Mouse (Mus musculus) stomach, embryonic 14.5 days (tissue): Measurements from ENCODE around the gene 3110040M04Rik. TPM values are rescaled to one million over a fixed set of nuclear protein-coding genes. Genes with fewer than 3 reads are reported as not detected.
"Not testable (repeated sequence)": the region's sequence is repeated elsewhere in the genome, so short reads cannot be mapped to it uniquely, and the experiment has no call there.

Source experiments
- ATAC-seq: fragments of 200-750 bp; cut with Nextera tagmentation; 2 replicates; pipeline ENCODE4 v1.8.0; 2017; ENCODE audit warnings: low read depth, moderate TSS enrichment; ENCODE audit not compliant: insufficient number of reproducible peaks, insufficient read depth, low FRiP score
- H3K27ac ChIP-seq: fragments of 300-500 bp; sonication (generic); 2 replicates; pipeline ENCODE4 v1.5.1; 2014; ENCODE audit warnings: mild to moderate bottlenecking, low read length, moderate library complexity, mixed read lengths
- H3K27me3 ChIP-seq: fragments of 300-500 bp; sonication (generic); 2 replicates; pipeline ENCODE4 v1.6.1; 2014; ENCODE audit warnings: low read length, control low read depth, mixed read lengths; ENCODE audit not compliant: control insufficient read depth, insufficient read depth
- H3K36me3 ChIP-seq: fragments of 300-500 bp; sonication (generic); 2 replicates; pipeline ENCODE4 v1.6.1; 2014; ENCODE audit warnings: mild to moderate bottlenecking, control low read depth, low read length, moderate library complexity, mixed read lengths; ENCODE audit not compliant: control insufficient read depth, insufficient read depth
- H3K4me1 ChIP-seq: fragments of 300-500 bp; sonication (generic); 2 replicates; pipeline ENCODE4 v1.6.1; 2014; ENCODE audit warnings: low read length, control low read depth, mixed read lengths; ENCODE audit not compliant: control insufficient read depth, insufficient read depth
- H3K4me2 ChIP-seq: fragments of 300-500 bp; sonication (generic); replicated peaks from 2 replicates; pipeline ENCODE4 v1.6.1; 2014; ENCODE audit warnings: low read depth, low read length, control low read depth
- H3K4me3 ChIP-seq: fragments of 300-500 bp; sonication (generic); 2 replicates; pipeline ENCODE4 v1.5.1; 2014; ENCODE audit warnings: low read depth, low read length, control low read depth
- H3K9ac ChIP-seq: fragments of 300-500 bp; sonication (generic); replicated peaks from 2 replicates; pipeline ENCODE4 v1.6.1; 2014; ENCODE audit warnings: low read depth, mild to moderate bottlenecking, control low read depth, low read length, moderate library complexity, mixed read lengths
- H3K9me3 ChIP-seq: fragments of 300-500 bp; sonication (generic); 2 replicates; pipeline ENCODE4 v1.6.1; 2016; ENCODE audit warnings: low read depth, low read length, control low read depth; ENCODE audit not compliant: control insufficient read depth
- WGBS: fragments of 180-500 bp; shearing (Covaris S2); extraction: QIAGEN DNeasy Blood & Tissue Kit; methylation state at CpG from one replicate; pipeline ENCODE4 v1.1.7; 2014; 5-methylcytosine and 5-hydroxymethylcytosine counted together
- polyA plus RNA-seq: library from polyadenylated mRNA; unstranded; fragments of >200 nt; fragmentation: Nextera tagmentation; extraction: Ambion mirVana; gene quantifications from 2 replicates; pipeline ENCODE4 v1.2.1, GENCODE M21; 2014

The 3110040M04Rik gene
- polyA plus RNA-seq, 1 experiment from 2014 or later = not detected

- not testable (repeated sequence) for H3K27ac ChIP-seq, H3K4me1 ChIP-seq, H3K4me2 ChIP-seq, H3K27me3 ChIP-seq, ATAC-seq, H3K36me3 ChIP-seq, H3K9ac ChIP-seq, H3K4me3 ChIP-seq, H3K9me3 ChIP-seq
- WGBS = 79% methylated on average over 3 of the region's 3 CpGs
Measured at GRCm38 (mm10) chr1:151186186-151186585, 17.7 kb upstream of the 3110040M04Rik start.

GRCm38 (mm10) chr1:151186879-151187424, 17.0 kb upstream of the 3110040M04Rik start:
- not testable (repeated sequence) for H3K4me2 ChIP-seq, H3K36me3 ChIP-seq, ATAC-seq, H3K4me1 ChIP-seq, H3K9ac ChIP-seq, H3K27ac ChIP-seq, H3K27me3 ChIP-seq, H3K9me3 ChIP-seq, H3K4me3 ChIP-seq
- WGBS = 80% methylated on average over 4 of the region's 4 CpGs

GRCm38 (mm10) chr1:151188469-151188868, 15.5 kb upstream of the 3110040M04Rik start:
- no peak overlapping the region for H3K27ac ChIP-seq
- no peak overlapping the region for H3K4me3 ChIP-seq
- H3K4me1 ChIP-seq = no peaks in the 10 kb centered on the region
- no peaks in the 10 kb centered on the region for H3K36me3 ChIP-seq
- no peak overlapping the region for H3K9ac ChIP-seq
- WGBS = 87% methylated on average over 4 of the region's 4 CpGs
- H3K27me3 ChIP-seq = no peaks in the 10 kb centered on the region
- H3K9me3 ChIP-seq = no peaks in the 10 kb centered on the region
- no peak for ATAC-seq
- no peak overlapping the region for H3K4me2 ChIP-seq

- H3K36me3 ChIP-seq, H3K4me2 ChIP-seq, H3K4me3 ChIP-seq, H3K4me1 ChIP-seq, H3K27ac ChIP-seq, H3K9ac ChIP-seq, ATAC-seq, H3K27me3 ChIP-seq, H3K9me3 ChIP-seq: not testable (repeated sequence)
- WGBS = no CpG with 5 or more reads among the region's 7 CpGs
Measured at GRCm38 (mm10) chr1:151192075-151192474, 11.8 kb upstream of the 3110040M04Rik start, which contains the start of gene Gm8947. Gene Gm8947 (plus strand): TSS chr1:151192376.

- 92% methylated on average over 14 of the region's 15 CpGs for WGBS
- not testable (repeated sequence) for H3K4me3 ChIP-seq
Measured at GRCm38 (mm10) chr1:151192739-151193138, 11.2 kb upstream of the 3110040M04Rik start.

GRCm38 (mm10) chr1:151195986-151196385, 7.9 kb upstream of the 3110040M04Rik start:
- not testable (repeated sequence) for H3K27me3 ChIP-seq, H3K4me1 ChIP-seq, H3K9me3 ChIP-seq, H3K4me3 ChIP-seq, H3K9ac ChIP-seq, H3K4me2 ChIP-seq, H3K36me3 ChIP-seq, H3K27ac ChIP-seq, ATAC-seq
- WGBS = 55% methylated on average over 4 of the region's 4 CpGs

More at GRCm38 (mm10) chr1:151192739-151193138, 11.2 kb upstream of the 3110040M04Rik start:
- not testable (repeated sequence) for H3K9ac ChIP-seq, H3K27me3 ChIP-seq, H3K27ac ChIP-seq, H3K4me2 ChIP-seq, H3K4me1 ChIP-seq, ATAC-seq, H3K9me3 ChIP-seq, H3K36me3 ChIP-seq

GRCm38 (mm10) chr1:151196690-151197089, 7.2 kb upstream of the 3110040M04Rik start:
- H3K9ac ChIP-seq, ATAC-seq: not testable (repeated sequence)
- 74% methylated on average over 3 of the region's 3 CpGs for WGBS

GRCm38 (mm10) chr1:151198120-151198519, 5.8 kb upstream of the 3110040M04Rik start, which contains the start of gene Gm47995:
Gene Gm47995 (plus strand): TSS chr1:151198448.
- H3K4me1 ChIP-seq, H3K27ac ChIP-seq, H3K4me3 ChIP-seq, H3K9me3 ChIP-seq, ATAC-seq, H3K27me3 ChIP-seq, H3K4me2 ChIP-seq, H3K36me3 ChIP-seq, H3K9ac ChIP-seq: not testable (repeated sequence)
- 83% methylated on average over 2 of the region's 4 CpGs for WGBS

More at GRCm38 (mm10) chr1:151196690-151197089, 7.2 kb upstream of the 3110040M04Rik start:
- not testable (repeated sequence) for H3K4me2 ChIP-seq, H3K36me3 ChIP-seq, H3K27ac ChIP-seq, H3K27me3 ChIP-seq, H3K4me1 ChIP-seq, H3K4me3 ChIP-seq, H3K9me3 ChIP-seq

- ATAC-seq, H3K9me3 ChIP-seq: not testable (repeated sequence)
Measured at GRCm38 (mm10) chr1:151200620-151201019, 3.3 kb upstream of the 3110040M04Rik start.

More at GRCm38 (mm10) chr1:151200620-151201019, 3.3 kb upstream of the 3110040M04Rik start:
- not testable (repeated sequence) for H3K4me3 ChIP-seq, H3K4me1 ChIP-seq, H3K9ac ChIP-seq, H3K27ac ChIP-seq, H3K27me3 ChIP-seq, H3K36me3 ChIP-seq, H3K4me2 ChIP-seq
